Mouse (Mus musculus) bone marrow macrophage, adult 2 months (primary cell): ENCODE data around the gene Gm20388.

Experiments
- CTCF ChIP-seq: IDR thresholded peaks from 2 replicates; pipeline ENCODE4 v1.5.1; 2012; ENCODE audit warnings: low read depth, mild to moderate bottlenecking, low read length, moderate library complexity
- POLR2A ChIP-seq: IDR thresholded peaks from 2 replicates; pipeline ENCODE4 v1.6.1; 2012; ENCODE audit warnings: mild to moderate bottlenecking, low read depth, low read length, borderline replicate concordance

DNA sequence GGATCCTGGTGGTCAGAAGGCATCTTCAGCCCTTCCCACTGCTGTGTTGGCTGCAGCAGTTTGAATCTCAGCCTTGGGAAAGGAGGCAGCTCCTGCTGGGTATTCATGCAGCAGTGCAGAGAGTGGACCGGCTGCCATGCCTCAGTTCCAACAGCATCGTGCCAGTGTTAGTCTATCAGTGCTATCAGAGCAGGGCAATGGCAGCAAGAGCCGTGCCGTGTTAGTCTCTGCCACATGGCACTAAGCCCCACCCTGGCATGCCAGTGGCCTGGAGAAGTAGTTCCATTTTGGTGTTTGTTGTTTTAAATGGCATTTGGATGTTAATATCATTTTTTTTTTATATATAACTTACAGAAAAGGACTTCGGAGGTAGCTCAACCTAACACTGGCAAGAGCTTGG is 3198.3 kb downstream of the Gm20388 start:
- TF ChIP-seq CTCF (no peak), POLR2A (no peak)
